Mouse (Mus musculus) kidney, postnatal 36 days (tissue): ENCODE data around the gene Cdh22.
A peak's percentile ranks its signal among the peaks of the same experiment; 100 is the strongest.

ENCODE experiments used
- DNase-seq, 2 experiments: peaks; one replicate each; pipeline ENCODE4 v3.0.0; 2021 to 2022; ENCODE audit warnings: mixed read lengths in 2 of 2

The Cdh22 gene

DNA sequence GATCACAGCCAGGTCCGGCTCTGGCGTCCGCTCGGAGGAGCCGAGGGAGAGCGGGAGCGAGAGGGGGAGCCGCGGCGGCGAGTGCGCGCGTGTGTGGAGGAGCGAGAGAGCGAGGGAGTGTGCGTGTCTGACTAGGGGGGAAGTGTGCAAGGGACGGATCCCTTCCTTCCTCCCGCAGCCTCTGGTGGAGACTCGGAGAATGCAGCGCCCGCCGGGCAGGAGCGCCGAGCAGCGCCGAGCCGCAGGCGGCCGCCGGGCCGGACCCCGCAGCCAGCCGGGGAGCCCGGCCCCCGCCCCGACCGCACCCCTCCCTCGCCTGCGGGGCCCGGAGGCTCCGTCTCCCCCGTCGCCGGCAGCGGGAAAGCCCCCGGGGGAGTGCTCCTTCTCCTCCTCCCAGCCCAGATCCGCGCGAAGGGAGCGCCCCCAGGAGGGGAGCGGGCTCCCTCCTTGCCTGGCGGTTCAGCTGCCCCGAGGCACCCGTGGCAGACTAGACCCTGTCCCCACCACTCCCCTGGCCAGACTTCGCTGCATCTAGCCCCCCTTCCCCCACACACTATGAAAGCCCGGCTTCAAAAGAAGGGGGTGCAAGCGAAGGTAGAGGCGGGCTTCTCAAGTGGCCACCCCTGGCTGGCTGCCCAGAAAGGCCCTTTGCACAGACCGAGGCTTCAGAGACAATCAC, at the start of gene Cdh22:
Cdh22 (minus strand) TSS at position 241 of the 679 bp plus-strand sequence.
- peak; percentile 15 to 70 for DNase-seq

DNA sequence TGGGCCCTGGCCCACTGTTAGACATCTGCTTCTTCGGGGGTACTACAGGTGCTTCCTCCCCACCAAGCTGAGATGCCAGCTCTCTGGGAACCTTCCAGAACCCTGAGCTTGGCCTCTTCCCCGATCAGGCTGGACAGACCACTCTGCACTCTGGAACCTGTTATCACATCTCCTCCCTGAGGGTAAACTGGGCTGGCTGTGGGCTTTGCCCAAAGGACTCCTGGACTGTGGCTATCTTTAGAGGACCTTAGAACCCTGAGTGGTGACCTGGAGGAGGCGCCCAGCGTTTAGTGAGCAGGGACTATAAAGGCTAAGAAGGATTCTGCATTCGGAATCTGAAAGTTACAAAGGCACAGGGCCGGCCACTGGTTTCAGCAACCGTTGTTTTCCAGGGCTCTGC, 49.7 kb upstream of the Cdh22 start:
- DNase-seq, result no peak

DNA sequence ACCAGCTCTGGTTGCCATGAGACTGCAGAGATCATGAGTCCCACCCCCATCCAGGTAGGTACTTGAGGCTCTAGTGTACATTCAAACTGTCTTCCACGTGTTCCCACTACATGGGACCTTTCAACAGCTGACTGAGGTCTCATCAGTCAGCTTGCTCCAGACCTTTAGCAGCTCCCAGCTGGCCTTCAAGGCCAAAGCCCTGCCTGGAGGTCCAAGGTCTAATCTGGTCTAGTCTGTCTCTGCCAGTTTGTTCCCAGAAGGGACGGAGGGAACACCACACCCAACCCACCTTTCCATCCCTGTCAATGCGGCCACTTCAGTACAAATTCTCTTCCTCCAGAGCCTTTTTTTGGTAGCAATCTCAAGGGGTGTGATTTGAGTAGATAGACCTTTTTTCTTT, 49.0 kb upstream of the Cdh22 start:
- DNase-seq, result peak; percentile 51 to 56

GRCm38 (mm10) chr2:165281779-165282311, 47.2 kb upstream of the Cdh22 start:
- no peak for DNase-seq

DNA sequence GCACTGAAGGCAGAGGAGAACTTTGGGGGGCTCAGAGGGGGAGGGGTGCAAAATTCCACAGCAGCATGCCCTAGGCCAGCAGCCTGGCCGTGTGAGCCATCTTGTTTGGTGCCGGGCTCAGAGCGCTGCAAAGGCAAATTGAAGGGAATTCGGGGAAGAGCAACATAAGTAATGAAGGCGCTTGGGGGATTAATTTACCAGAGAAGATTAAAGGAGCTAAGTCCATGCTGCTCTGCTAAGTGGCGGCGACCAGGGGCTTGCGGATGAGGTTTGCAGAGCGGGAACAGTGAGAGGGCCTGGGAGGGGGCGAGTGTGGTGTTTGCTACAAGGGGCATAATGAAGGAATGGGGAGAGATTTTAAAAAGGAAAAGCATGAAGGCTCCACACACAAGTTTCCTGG, 44.7 kb upstream of the Cdh22 start:
- DNase-seq, result no peak

GRCm38 (mm10) chr2:165277188-165277740, 42.6 kb upstream of the Cdh22 start:
- peak in 1 of 2 experiments; percentile 53 for DNase-seq

DNA sequence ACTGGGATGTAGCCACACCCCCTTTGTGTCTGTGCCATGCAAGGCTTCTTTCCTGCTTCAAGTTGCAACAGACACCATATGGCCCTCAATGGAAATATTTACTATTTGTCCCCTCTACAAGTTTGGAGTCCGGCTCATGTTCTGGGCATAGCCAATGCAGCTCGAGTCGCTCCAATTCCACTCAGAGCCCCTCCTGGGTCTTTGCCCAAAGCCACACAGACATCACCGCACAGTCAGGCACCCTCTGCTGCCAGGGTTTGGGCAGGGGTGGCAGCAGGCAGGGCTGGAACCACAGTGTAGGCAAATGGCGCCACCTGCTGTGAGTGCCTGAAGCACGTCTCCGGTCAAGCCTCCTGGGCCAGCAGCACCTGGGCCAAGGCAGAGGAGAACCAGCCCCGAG, 41.2 kb upstream of the Cdh22 start:
- DNase-seq, result peak; percentile 73 to 90

- DNase-seq, result no peak
Observed at GRCm38 (mm10) chr2:165275124-165275640, 40.5 kb upstream of the Cdh22 start.

DNA sequence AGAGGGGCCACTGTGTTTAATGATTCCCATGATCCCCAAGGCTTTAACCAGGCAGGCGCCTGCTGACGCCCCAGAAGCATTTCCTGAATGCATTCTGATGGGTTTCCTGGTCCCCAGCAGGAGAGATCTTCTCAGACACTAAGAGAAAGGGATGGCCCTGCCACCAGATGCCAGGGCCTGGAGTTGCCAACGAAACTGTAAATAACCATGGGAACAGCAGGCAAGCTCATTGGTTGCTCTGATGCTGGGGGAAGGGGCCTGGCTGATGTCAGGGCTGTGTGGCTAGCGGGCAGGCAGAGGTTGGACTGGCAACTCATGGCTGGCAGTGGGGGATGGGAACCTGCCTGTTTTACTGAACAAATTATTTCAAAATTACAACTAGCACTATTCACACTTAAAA, 38.9 kb upstream of the Cdh22 start:
- no peak for DNase-seq

DNA sequence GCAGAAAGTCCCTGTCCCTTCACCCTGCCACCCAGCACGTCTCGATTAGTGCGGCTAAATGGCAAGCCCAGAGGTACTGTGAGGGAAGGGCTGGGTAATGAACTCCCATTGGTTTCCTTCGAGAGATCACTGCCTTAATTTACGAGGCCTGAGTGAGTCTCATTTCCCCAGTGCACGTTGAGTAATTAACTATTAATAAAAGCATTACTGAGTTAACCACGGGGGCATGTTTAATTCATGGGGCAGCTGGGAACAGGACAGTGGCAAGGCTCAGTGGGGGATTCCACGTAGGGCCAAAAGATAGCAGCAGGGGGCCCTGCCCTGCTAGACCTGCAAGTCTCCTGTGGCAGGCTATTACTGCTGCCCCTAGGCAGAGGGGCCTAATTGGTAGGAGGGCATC, 36.7 kb upstream of the Cdh22 start:
- DNase-seq, result no peak

DNA sequence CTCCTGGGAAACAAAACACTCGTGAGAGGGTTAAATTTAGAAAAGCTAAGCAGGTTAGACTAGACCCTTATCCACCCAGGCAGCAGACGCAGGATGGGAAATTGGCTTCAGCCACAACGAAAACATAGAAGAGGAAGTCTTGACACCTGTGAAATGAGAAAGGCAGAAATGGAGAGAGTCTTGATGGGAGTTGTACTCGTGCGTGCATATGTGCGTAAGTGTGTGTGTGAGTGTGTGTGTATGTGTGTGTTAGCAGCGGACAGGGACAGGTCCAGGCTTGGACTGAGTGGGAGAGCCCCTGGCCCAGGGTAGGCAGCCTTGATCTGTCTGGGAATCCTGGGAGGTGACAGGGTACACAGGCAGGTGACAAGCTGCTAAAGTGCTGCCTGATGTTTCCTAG, 36.2 kb upstream of the Cdh22 start:
- DNase-seq, result no peak

DNA sequence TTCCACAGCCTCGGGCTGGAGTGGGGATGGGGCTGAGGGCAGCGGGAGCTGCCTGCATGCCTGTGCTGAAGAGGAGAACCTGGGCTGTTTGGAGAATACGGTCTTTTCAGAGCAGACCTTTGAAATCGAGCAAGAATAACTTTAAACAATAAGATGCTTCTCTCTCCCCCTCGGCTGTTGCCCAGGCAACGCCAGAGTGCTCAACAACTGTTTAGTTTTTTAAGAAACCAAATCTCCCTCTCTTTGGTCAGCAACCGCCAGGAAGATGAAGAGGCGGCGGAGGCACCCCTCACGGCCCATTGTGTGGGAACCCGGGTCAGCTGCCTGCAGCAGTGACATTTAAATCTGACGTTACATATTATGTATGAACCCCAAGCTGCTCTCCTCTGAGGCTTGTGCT, 32.1 kb upstream of the Cdh22 start:
- DNase-seq, result no peak

- DNase-seq, result no peak
Observed at GRCm38 (mm10) chr2:165263861-165264260, 29.2 kb upstream of the Cdh22 start.

DNA sequence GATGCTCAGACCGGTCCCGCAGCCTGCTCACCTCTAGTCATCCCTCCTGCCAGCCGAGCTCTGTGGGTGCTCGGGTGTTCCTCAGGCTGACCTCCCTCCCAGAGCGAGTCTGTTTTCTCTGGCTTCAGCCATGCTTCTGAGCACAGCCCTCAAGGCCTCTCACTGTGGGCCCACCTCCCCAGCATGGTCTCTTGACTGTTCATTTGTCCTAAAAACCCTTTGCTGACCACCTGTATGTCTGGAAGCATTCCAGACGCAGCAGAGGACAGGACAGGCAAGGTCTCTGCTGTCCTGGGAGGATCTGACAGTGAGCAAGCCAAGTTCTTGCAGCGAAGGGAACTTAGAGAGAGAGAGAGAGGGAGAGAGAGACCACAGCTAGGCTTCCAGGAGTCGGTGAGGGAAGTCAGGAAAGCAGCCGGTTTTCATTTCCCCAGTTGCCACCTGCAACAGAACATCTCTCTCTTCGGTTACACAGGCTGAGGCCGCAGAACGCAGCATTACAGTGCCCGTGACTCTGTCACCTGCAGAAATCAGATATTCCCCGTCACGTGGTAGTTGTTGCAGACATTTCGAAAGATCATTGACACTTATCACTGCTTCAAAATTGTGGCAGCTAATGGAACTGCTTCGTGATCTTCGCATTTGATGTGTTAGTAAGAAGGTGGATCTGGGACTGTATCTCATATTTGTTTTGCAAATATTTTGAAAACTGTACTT, 27.8 kb upstream of the Cdh22 start:
- no peak for DNase-seq

DNA sequence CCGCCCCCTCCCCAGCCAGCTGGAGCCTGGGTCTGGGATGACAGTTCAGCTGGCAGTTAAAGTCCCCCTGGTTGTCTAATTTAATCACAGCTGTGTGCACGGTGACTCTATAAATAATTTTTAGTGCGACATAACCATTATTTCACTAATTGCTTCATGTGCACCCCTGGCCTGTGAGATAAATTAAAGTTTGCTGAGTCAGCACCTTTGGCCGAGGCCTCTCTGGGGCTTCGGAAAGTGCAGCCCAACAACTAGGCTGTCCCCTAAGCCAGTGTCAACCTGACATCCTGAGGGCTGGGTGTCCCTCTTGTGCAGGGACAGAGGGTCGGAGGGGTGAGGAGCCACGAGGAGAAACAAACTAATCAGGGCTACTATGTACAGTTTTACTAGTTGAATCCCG, 25.2 kb upstream of the Cdh22 start:
- no peak for DNase-seq

- no peak for DNase-seq
Observed at GRCm38 (mm10) chr2:165258321-165258720, 23.7 kb upstream of the Cdh22 start.

DNA sequence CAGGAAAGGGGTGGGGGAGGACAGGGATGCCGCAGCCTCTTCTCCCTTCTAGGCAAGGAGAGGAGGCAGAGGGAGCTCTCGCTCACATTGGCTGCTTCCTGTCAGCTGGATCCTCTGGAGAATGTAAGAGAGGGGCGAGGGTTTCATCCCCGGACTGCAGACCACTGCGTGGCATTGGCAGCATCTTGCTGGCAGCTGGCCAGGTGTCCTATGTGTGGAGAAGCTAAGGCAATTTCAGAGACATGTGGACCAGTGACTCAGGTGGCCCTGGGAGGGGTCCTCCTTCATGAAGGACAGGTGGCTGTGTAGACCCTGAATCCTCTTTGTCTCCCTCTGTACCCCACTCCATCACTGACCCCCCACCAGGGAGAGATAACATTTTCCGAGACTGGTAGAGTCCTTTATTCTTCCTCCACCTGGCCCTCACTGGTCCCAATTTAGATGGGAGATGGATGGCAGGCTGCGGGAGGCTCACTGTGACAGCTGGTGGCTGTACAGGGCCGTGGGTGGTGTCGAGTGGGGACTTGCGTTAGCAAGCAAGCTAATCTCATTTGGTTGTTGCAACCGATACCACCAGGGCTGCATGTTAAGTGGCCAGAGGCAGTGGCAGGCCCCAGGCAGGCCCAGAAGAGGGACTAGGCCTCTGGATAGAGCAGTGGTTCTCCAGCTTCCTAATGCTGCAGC, 22.6 kb upstream of the Cdh22 start:
- DNase-seq, result peak in 1 of 2 experiments; percentile 23

DNA sequence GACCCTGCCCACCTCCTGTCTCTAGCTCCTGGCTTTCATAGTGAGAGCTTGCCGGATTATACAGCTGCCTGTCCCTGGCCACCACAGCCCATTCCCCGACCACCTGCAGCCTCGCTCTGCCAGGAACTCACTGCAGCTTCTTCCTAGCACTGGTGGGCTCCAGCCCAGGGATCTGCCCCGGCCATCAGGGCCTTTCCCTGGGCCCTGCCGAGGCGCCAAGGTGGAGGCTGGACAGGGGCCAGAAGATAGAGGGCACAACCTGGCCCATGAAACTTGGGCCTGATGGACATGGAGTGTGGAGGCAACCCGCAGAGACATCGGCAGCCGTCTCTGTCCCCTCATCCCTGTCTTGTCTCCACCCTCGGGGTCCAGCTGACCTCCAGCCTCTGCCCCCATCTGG, 21.6 kb upstream of the Cdh22 start:
- DNase-seq, result no peak

DNA sequence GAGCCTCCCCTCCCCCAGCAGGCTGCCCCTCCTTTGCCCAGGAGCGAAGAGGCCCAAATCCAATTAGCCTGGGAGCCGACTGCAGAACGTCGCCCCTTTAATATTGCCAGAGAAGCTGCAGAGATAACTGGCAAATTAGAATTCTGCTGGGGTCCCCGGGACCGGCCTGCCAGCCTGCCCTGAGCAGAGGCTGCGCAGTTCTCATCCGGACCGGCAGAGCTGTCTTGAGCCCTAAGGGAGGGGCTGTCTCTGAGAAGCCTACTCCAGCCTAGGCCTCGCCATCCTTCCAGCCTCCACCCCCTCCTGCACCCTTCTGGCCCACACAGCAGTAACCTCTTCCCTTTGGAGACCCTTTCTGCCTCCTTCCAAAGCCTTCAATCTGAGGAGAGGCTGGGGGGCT, 19.2 kb upstream of the Cdh22 start:
- no peak for DNase-seq

- no peak for DNase-seq
Observed at GRCm38 (mm10) chr2:165253269-165253668, 18.6 kb upstream of the Cdh22 start.

GRCm38 (mm10) chr2:165252801-165253200, 18.1 kb upstream of the Cdh22 start:
- no peak for DNase-seq

DNA sequence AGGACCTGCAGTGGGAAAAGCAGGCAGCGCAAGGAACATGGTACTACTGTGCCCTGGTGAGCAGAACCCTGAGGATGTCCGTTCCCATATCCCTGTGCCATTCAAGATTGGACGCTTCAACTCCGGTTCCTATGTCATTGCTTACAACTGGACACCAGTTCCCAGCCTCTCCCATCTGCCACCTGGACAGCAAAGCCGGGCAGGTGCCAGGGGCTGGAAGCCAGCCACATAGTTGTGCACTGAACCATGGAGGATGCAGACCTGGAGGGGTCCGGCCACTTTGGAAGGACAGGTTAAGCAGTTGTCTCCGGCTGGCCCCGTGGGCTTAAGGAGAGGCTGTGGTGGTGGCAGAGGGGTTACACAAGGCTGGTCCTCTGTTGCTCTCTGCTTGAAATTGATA, 17.7 kb upstream of the Cdh22 start:
- DNase-seq, result peak; percentile 63 to 79

DNA sequence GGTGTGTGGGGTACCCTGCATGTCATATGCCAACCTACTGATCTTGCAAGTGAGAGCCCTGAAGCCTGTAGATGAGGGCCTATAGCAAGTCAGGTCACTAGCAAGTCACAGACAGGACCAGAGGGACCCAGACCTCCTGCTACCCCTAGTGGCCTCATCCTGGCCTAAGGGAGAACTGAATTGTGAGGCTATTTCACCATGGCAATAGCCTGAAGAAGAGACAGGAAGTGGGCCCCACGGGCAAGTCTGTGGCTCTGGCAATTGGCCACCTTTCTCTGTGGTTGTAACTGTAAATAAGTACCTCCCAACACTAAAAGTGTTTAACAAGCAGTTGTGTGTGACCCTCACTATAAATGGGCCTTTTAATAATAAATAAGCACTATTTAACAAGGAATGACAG, 16.2 kb upstream of the Cdh22 start:
- no peak for DNase-seq
